Mouse (Mus musculus) inflammation-experienced regulatory T-cells, adult 16 weeks (primary cell): ENCODE measurements around the gene Ldhb. TPM values are rescaled to one million over a fixed set of nuclear protein-coding genes. Genes with fewer than 3 reads are reported as not detected.

Source experiments
- polyA plus RNA-seq: library from polyadenylated mRNA; unstranded; fragments of 100-300 nt; shearing (Covaris generic); gene quantifications from one replicate; pipeline ENCODE4 v1.2.1, GENCODE M21; 2017

The Ldhb gene
- polyA plus RNA-seq, result 158 TPM

DNA sequence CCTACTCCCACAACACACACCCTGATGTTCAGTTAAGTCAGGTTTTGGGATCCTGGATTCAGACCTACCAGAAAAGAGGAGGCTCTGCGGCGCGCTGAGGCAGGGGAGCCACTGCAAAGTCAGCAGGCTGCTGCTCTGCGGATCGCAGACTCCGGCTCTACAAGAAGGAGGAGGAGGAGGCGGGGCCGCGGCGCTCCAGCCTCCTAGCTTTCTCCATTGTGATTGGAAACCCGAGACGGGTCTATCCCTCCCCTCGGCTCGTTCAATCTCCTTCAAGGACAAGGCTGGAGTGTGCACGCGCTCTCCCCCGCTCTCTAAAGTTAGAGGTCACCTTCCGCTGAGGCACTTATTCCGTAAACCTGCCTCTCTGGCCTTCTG, at the start of gene Ldhb:
Gene Ldhb, minus strand, starts transcription at position 173 of the 378 bp plus-strand sequence.

DNA sequence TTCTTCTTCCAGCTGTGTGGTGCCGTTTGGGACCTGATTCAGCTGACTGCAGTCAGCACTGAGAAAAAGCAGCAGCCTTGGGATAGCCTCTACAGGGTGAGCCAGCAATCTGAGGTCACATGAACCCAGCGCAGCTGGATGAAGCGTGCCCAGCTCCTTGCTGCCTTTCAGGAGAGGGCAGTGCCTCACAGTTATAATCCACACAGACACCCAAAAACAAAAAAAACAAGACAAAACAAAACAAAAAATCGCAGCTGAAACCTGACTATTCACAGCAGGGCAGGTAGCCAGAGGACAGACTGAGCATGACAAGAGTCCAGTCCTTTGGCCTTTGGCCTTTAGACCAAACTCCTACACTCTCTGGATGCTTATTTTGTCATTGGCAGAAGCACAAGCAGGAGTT, 35.0 kb downstream of the Ldhb start, which contains the start of gene Gys2:
Gene Gys2, minus strand, starts transcription at position 309 of the 403 bp plus-strand sequence.

Other genes with a start within 250 kb of the Ldhb start
- not detected for gene Iapp, start 209.5 kb downstream of the Ldhb start, polyA plus RNA-seq
- not detected for gene Slco1a5, start 185.0 kb downstream of the Ldhb start, polyA plus RNA-seq
- 27.7 TPM for gene Pyroxd1, start 162.3 kb downstream of the Ldhb start, polyA plus RNA-seq
- 52.7 TPM for gene Recql, start 120.9 kb downstream of the Ldhb start, polyA plus RNA-seq
- gene Golt1b, start 120.7 kb downstream of the Ldhb start, polyA plus RNA-seq, result 30.7 TPM
- gene Spx, start 94.5 kb downstream of the Ldhb start, polyA plus RNA-seq, result 0.39 TPM
- not detected for gene Gys2, start 34.8 kb downstream of the Ldhb start, polyA plus RNA-seq
- 0.12 TPM for gene Kcnj8, start 63.7 kb upstream of the Ldhb start, polyA plus RNA-seq
- 0.06 TPM for gene Abcc9, start 194.4 kb upstream of the Ldhb start, polyA plus RNA-seq
- 12.9 TPM for gene Cmas, start 248.7 kb upstream of the Ldhb start, polyA plus RNA-seq